Mouse (Mus musculus) kidney, embryonic 14.5 days (tissue): ENCODE data around the gene Per1. TPM values are rescaled to one million over a fixed set of nuclear protein-coding genes. Genes with fewer than 3 reads are reported as not detected.

ENCODE experiments used
- ATAC-seq: fragments of 200-750 bp; cut with Nextera tagmentation; 2 replicates; pipeline ENCODE4 v1.8.0; 2017; ENCODE audit warnings: moderate number of reproducible peaks, mild to moderate bottlenecking, moderate TSS enrichment, moderate library complexity; ENCODE audit not compliant: low FRiP score, low TSS enrichment
- H3K27ac ChIP-seq: fragments of 300-500 bp; sonication (generic); 2 replicates; pipeline ENCODE4 v1.5.1; 2014; ENCODE audit warnings: low read depth, mild to moderate bottlenecking, low read length, moderate library complexity, mixed read lengths
- H3K27me3 ChIP-seq: fragments of 300-500 bp; sonication (generic); 2 replicates; pipeline ENCODE4 v1.6.1; 2014; ENCODE audit warnings: mild to moderate bottlenecking, low read length; ENCODE audit not compliant: control insufficient read depth, insufficient read depth
- H3K36me3 ChIP-seq: fragments of 300-500 bp; sonication (generic); 2 replicates; pipeline ENCODE4 v1.6.1; 2014; ENCODE audit warnings: low read length, mixed read lengths; ENCODE audit not compliant: control insufficient read depth, insufficient read depth
- H3K4me1 ChIP-seq: fragments of 300-500 bp; sonication (generic); 2 replicates; pipeline ENCODE4 v1.6.1; 2014; ENCODE audit warnings: low read length, mixed read lengths; ENCODE audit not compliant: control insufficient read depth, insufficient read depth
- H3K4me2 ChIP-seq: fragments of 300-500 bp; sonication (generic); replicated peaks from 2 replicates; pipeline ENCODE4 v1.6.1; 2014; ENCODE audit warnings: low read depth, mild to moderate bottlenecking, low read length
- H3K4me3 ChIP-seq: fragments of 300-500 bp; sonication (generic); 2 replicates; pipeline ENCODE4 v1.5.1; 2014; ENCODE audit warnings: mild to moderate bottlenecking, low read length
- H3K9ac ChIP-seq: fragments of 300-500 bp; sonication (generic); 2 replicates; pipeline ENCODE4 v1.6.1; 2014; ENCODE audit warnings: low read depth, mild to moderate bottlenecking, low read length, moderate library complexity
- H3K9me3 ChIP-seq: fragments of 300-500 bp; sonication (generic); 2 replicates; pipeline ENCODE4 v1.6.1; 2016; ENCODE audit warnings: low read length; ENCODE audit not compliant: control insufficient read depth
- WGBS: fragments of 180-500 bp; shearing (Covaris S2); extraction: QIAGEN DNeasy Blood & Tissue Kit; methylation state at CpG from one replicate; pipeline ENCODE4 v1.1.7; 2014; 5-methylcytosine and 5-hydroxymethylcytosine counted together
- polyA plus RNA-seq: library from polyadenylated mRNA; unstranded; fragments of >200 nt; fragmentation: Nextera tagmentation; extraction: Ambion mirVana; gene quantifications from 2 replicates; pipeline ENCODE4 v1.2.1, GENCODE M21; 2014

Per1 gene
- polyA plus RNA-seq, 1 experiment from 2014 or later, result 8.9 TPM

DNA sequence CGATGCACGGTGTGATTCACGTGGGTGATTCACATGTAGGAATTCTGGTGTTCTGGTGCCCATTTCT lies 30.7 kb downstream of the Per1 start, which contains the start of gene Aloxe3:
Gene Aloxe3 (plus strand): TSS at position 45 of the 67 bp plus-strand sequence.
- no peak for ATAC-seq
- 3% methylated on average over 3 of the region's 3 CpGs for WGBS
- H3K36me3 ChIP-seq, result no peaks in the 10 kb centered on the region

DNA sequence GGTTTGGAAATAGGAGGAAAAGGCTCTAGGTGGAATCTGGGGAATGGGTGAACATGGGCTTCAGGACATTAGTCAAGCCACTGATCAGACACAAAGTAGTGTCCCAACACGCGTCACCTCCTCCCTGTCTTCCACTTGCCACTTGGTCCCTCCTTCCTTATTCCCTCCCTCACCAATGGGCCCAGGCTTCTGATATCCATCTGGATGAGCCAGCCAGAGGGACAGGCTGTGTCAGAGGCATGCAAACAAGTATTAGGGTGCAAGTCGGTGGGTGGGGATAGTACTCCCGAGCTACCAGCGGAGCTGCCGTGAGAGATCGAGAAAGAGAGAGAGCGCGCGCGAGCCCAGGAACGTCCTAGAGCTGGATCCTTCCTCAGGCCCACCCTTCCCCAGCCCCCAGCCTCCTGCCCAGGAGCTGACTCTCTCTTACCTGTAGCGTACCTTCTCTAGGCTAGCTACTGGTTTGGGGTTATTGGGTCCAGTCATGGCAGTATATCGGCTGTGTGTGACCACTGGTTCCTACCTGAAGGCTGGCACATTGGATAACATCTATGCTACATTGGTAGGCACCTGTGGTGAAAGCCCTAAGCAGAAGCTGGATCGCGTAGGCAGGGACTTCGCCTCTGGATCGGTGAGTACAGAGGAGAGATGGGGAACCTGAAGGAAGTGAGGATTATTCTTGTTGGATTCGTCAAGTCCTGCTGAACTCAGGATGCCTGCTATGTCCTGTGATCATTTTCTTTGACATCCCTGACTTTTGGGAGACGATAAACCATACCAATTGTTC lies 31.1 kb downstream of the Per1 start:
- WGBS, result 11% methylated on average over 20 of the region's 20 CpGs
- no peak for ATAC-seq

More for the DNA sequence above, 30.7 kb downstream of the Per1 start, which contains the start of gene Aloxe3:
- peak within 1 kb of the TSS; percentile 77 for H3K4me2 ChIP-seq
- peak within 1 kb of the TSS; percentile 52 for H3K4me3 ChIP-seq
- peak within 1 kb of the TSS; percentile 56; the same call in 1 of the 2 replicates for H3K9ac ChIP-seq
- H3K4me1 ChIP-seq, result peaks cover 14% of the 10 kb centered on the region; the same call in 1 of the 2 replicates
- H3K27ac ChIP-seq, result 0 out of 2 replicates have a peak within 1 kb of the TSS, but pooled peaks have one; percentile 10
- no peaks in the 10 kb centered on the region for H3K27me3 ChIP-seq
- no peaks in the 10 kb centered on the region for H3K9me3 ChIP-seq

DNA sequence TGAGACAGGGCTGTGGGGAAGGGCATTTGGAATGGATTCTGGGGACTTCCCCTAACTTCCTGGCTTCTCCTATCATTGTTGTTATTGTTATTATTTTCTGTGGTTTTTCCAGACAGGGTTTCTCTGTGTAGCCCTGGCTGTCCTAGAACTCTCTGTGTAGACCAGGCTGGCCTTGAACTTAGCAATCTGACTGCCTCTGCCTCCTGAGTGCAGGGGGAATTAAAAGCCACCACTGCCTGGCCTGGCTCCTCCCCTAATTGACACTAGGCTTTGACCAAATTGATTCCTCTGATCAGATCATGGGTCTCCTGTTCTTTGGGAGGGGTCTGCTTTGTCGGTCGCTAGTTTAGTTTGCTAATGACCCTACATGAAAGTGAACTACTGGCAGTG lies 31.7 kb downstream of the Per1 start:
- Histone ChIP-seq H3K4me1 (peaks cover 10% of the 10 kb centered on the region; the same call in 1 of the 2 replicates), H3K27ac (no peak overlapping the region), H3K9me3 (no peaks in the 10 kb centered on the region), H3K4me2 (peak overlapping the region; percentile 77; the same call in 1 of the 2 replicates), H3K36me3 (no peaks in the 10 kb centered on the region), H3K27me3 (no peaks in the 10 kb centered on the region), H3K4me3 (no peak overlapping the region), H3K9ac (no peak overlapping the region)
- WGBS, result 28% methylated on average over 2 of the region's 2 CpGs
- ATAC-seq, result no peak

More for the DNA sequence above, 31.1 kb downstream of the Per1 start:
- H3K9me3 ChIP-seq, result no peaks in the 10 kb centered on the region
- H3K4me3 ChIP-seq, result peak overlapping the region; percentile 52
- no peaks in the 10 kb centered on the region for H3K27me3 ChIP-seq
- H3K9ac ChIP-seq, result peak overlapping the region; percentile 56; the same call in 1 of the 2 replicates
- H3K4me2 ChIP-seq, result peak overlapping the region; percentile 77
- no peak overlapping the region for H3K27ac ChIP-seq
- peaks cover 10% of the 10 kb centered on the region; the same call in 1 of the 2 replicates for H3K4me1 ChIP-seq
- H3K36me3 ChIP-seq, result no peaks in the 10 kb centered on the region

DNA sequence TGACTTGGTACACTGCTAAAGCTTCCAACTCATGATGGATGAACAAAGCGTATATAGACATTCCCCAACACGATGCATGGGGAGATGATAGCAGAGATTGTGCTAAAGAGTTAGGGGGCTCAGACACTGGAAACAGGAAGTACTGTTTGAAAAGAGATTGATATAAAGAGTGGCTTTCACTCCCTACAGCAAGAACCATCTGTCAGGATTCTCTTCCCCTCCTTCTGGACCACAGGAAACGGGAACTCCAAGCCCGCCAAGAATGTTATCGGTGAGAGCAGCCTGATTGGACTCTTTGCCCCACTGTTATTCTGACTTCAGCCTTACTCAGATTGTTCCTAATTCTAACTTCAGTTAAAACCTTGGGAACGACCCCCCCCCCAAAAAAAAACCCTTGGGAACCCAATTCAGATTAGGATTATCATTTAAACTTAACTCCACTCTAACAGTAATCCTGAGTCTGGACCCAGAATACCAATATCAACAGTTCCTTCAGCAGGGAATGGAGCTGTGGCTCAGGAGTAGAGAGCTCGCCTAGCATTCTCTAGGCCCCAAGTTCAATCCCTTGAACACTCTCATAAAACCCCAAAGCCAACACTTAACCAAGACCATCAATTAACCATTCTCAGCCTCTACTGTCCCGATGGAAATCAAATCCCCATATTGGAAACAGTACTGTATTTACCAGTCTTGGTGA lies 33.6 kb downstream of the Per1 start:
- Histone ChIP-seq H3K9ac (no peak overlapping the region), H3K27ac (no peak overlapping the region), H3K4me1 (peaks cover 10% of the 10 kb centered on the region; the same call in 1 of the 2 replicates), H3K27me3 (peaks cover 2% of the 10 kb centered on the region; the same call in 1 of the 2 replicates), H3K4me2 (no peak overlapping the region), H3K4me3 (no peak overlapping the region), H3K36me3 (no peaks in the 10 kb centered on the region), H3K9me3 (no peaks in the 10 kb centered on the region)
- 70% methylated on average over 8 of the region's 8 CpGs for WGBS
- ATAC-seq, result no peak

GRCm38 (mm10) chr11:69133566-69133922 lies 38.5 kb downstream of the Per1 start:
- Histone ChIP-seq H3K9me3 (no peaks in the 10 kb centered on the region), H3K9ac (no peak overlapping the region), H3K27ac (no peak overlapping the region), H3K36me3 (no peaks in the 10 kb centered on the region), H3K27me3 (peaks cover 3% of the 10 kb centered on the region; the same call in 1 of the 2 replicates), H3K4me3 (peak overlapping the region; percentile 49; the same call in 1 of the 2 replicates), H3K4me2 (peak overlapping the region; percentile 84), H3K4me1 (0 out of 2 replicates have a peak, but pooled peaks cover 5% of the 10 kb centered on the region)
- peak; percentile 50; the same call in 1 of the 2 replicates for ATAC-seq
- WGBS, result 25% methylated on average over 5 of the region's 5 CpGs

GRCm38 (mm10) chr11:69133923-69134621 lies 39.1 kb downstream of the Per1 start:
- Histone ChIP-seq H3K27ac (no peak overlapping the region), H3K36me3 (no peaks in the 10 kb centered on the region)

DNA sequence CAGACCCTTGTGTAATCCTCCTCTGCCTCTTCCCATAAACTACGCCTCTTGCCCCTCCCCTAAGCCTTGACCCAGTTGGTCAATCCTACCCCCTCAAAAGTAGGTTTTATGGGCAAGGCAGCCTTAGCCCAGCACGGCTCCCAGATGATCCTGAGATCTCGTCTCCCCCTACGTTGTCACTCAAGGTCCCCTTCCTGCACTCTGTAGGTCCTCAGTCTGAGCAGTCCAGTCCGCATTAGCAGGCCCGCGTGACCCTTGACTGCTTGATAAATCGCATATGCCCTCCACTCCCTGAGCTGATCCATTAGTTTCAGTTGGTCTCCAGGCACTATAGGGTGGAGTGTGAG lies 39.6 kb downstream of the Per1 start:
- Histone ChIP-seq H3K4me2 (peak overlapping the region; percentile 84), H3K27ac (no peak overlapping the region), H3K9ac (peak overlapping the region; percentile 38; the same call in 1 of the 2 replicates), H3K27me3 (peaks cover 3% of the 10 kb centered on the region; the same call in 1 of the 2 replicates), H3K4me3 (peak overlapping the region; percentile 49), H3K4me1 (0 out of 2 replicates have a peak, but pooled peaks cover 5% of the 10 kb centered on the region), H3K36me3 (no peaks in the 10 kb centered on the region), H3K9me3 (no peaks in the 10 kb centered on the region)
- WGBS, result 25% methylated on average over 8 of the region's 8 CpGs
- peak; percentile 51 for ATAC-seq

More at GRCm38 (mm10) chr11:69133923-69134621, 39.1 kb downstream of the Per1 start:
- peak; percentile 76 for ATAC-seq
- peak overlapping the region; percentile 84 for H3K4me2 ChIP-seq
- H3K9ac ChIP-seq, result peak overlapping the region; percentile 38; the same call in 1 of the 2 replicates
- no peaks in the 10 kb centered on the region for H3K9me3 ChIP-seq
- H3K4me1 ChIP-seq, result 0 out of 2 replicates have a peak, but pooled peaks cover 5% of the 10 kb centered on the region
- 2% methylated on average over 34 of the region's 34 CpGs for WGBS
- H3K4me3 ChIP-seq, result peak overlapping the region; percentile 49
- H3K27me3 ChIP-seq, result peaks cover 3% of the 10 kb centered on the region; the same call in 1 of the 2 replicates

- Histone ChIP-seq H3K4me3 (no peak overlapping the region), H3K27me3 (peaks cover 3% of the 10 kb centered on the region; the same call in 1 of the 2 replicates), H3K27ac (no peak overlapping the region), H3K4me1 (0 out of 2 replicates have a peak, but pooled peaks cover 5% of the 10 kb centered on the region), H3K9me3 (no peaks in the 10 kb centered on the region), H3K4me2 (no peak overlapping the region), H3K9ac (no peak overlapping the region), H3K36me3 (no peaks in the 10 kb centered on the region)
- ATAC-seq, result no peak
- WGBS, result 89% methylated on average over 6 of the region's 6 CpGs
These were observed 40.3 kb downstream of the Per1 start for GRCm38 (mm10) chr11:69135361-69135760.
